Comparison of ENCODE assay signal across 8 mouse cellular contexts in genomic region chr8:36346682-36347324, GRCm38 (mm10).
DNase-seq lines count a peak whose midpoint lies in the region; ATAC-seq and TF ChIP-seq lines count a peak whose summit lies in the region.

No protein-coding gene starts in this region.

- peak; percentile 85 for DNase-seq in MN1 (ENCODE audit: low spot score)
- peak; percentile 83 for DNase-seq in cerebellum, adult 11-12 months
- peak; percentile 90 for DNase-seq in hindbrain, postnatal 0 days (ENCODE audit: low spot score)
- DNase-seq in left cerebral cortex, adult 2 months (ENCODE audit: extremely low spot score in 1 of 2, low spot score in 2 of 2) = peak; percentile 79 to 80
- DNase-seq in mesoderm, embryonic 11.5 days (ENCODE audit: low read depth, low spot score) = peak; percentile 83
- DNase-seq in right cerebral cortex, postnatal 25 days = peak; percentile 62
- peak; percentile 71 to 85 for DNase-seq in urinary bladder, postnatal 36 days (ENCODE audit: low spot score in 2 of 2)

- no peaks in the 10 kb centered on the region for H3K27me3 ChIP-seq in hindbrain, postnatal 0 days (ENCODE audit: insufficient read depth, low read length)

- no peaks in the 10 kb centered on the region for H3K36me3 ChIP-seq in hindbrain, postnatal 0 days (ENCODE audit: insufficient read depth, low read length)

- ATAC-seq in frontal cortex, adult (ENCODE audit: low TSS enrichment) = peak; percentile 78
- peak; percentile 85 for ATAC-seq in hindbrain, postnatal 0 days

- H3K9ac ChIP-seq in hindbrain, postnatal 0 days (replicated peaks; ENCODE audit: low read length) = no peak overlapping the region

- H3K9me3 ChIP-seq in hindbrain, postnatal 0 days (ENCODE audit: low read length) = no peaks in the 10 kb centered on the region

- H3K4me1 ChIP-seq in hindbrain, postnatal 0 days (ENCODE audit: insufficient read depth, low read length) = no peaks in the 10 kb centered on the region

- H3K27ac ChIP-seq in hindbrain, postnatal 0 days = no peak overlapping the region
- no peak overlapping the region for H3K27ac ChIP-seq in left cerebral cortex, adult 2 months

- no peak overlapping the region for H3K4me2 ChIP-seq in hindbrain, postnatal 0 days (ENCODE audit: low read depth, low read length)

- WGBS in hindbrain, postnatal 0 days = 51% methylated on average over 7 of the region's 7 CpGs

- H3K4me3 ChIP-seq in hindbrain, postnatal 0 days (ENCODE audit: low read length) = no peak overlapping the region
- no peak overlapping the region for H3K4me3 ChIP-seq in left cerebral cortex, adult 2 months

- intact Hi-C loops in left cerebral cortex, adult 2 months (cut with DNase I) = loop anchor here (1.0 to 5.0 kb wide), 5 partner anchors 100 to 620 kb away; no protein-coding TSS in a partner anchor

- peak; percentile 99 for TF ChIP-seq CTCF in hindbrain, postnatal 0 days (IDR thresholded peaks at IDR 0.05; ENCODE audit: low read depth)
- TF ChIP-seq CTCF in left cerebral cortex, adult 2 months (IDR thresholded peaks at IDR 0.05) = peak; percentile 98
